Mouse (Mus musculus) lung, postnatal 10 days (tissue): ENCODE measurements around the gene Hibch.
"Not testable (repeated sequence)": the region's sequence is repeated elsewhere in the genome, so short reads cannot be mapped to it uniquely, and the experiment has no call there.

Experiments
- DNase-seq: peaks from one replicate; pipeline ENCODE4 v3.0.0; 2021

Hibch gene

DNA sequence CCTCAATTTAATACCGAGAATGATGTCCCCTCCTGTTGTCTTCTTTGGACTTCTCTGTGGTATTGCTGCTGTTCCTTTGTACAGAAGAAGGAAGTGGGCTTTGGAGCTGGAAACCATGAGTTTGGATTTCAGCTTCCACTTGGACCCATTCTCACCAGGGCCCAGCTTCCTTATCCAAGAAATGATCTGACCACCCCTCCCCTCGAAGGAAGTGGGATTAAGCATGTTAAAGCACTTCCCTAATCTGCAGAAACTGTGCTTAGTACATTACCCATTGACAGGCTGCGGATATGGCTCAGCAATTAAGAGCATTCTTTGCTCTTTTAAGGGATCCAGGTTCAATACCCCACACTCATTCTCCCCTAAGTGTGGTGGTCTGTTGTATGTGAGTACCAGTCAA lies 65.1 kb downstream of the Hibch start:
- no peak for DNase-seq

DNA sequence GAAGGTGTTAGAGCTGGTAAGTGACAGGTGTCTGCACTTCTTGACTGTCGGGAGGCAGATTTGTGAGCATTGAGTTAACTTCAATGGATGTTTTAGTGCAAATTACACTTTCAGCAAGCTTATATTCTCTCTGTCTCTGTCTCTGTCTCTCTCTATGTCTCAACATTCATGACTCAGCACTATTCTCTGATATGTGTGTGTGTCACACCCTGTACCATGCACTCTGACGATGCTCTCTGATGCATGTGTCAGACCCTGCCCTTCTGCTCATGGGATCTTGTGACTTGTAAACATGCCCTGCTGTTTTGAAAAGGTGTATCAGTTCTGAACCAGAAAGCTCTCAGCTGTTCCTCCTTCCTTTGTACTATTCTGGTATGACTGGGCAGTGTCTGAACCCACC lies 71.9 kb downstream of the Hibch start:
- no peak for DNase-seq

DNA sequence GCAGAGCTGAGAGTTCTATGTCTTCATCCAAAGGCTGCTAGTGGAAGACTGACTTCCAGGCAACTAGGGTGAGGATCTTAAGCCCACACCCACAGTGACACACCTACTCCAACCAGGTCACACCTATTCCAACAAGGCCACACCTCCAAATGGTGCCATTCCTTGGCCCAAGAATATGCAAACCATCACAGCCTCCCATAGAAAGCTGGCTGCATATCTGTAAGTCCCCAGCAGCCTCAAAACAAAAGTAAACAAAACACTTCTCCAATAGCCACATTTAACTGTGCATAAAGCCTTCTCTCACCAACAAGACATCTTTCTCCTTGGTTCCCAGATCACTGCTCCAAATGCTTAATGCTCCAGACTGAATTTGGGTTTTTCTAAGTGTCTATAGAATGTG lies 74.2 kb downstream of the Hibch start:
- not testable (repeated sequence) for DNase-seq

DNA sequence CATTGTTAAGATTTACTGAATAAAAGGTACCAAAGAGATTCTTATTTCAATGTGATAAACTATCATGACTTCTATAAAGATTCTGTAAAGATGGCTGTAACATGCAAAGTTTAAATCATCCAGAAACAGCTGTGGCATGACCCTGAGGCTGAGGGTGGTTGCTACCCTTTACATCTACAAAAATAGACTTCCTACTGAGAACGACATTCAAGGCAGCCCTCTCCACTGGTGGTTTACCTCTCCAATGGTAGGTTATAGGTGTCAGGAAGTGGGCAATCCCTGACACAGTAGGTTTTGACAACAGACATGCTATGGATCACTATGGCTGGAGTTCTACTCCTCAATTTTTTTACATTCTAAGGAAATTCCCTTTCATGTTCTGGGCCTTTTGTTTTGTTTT lies 79.8 kb downstream of the Hibch start:
- not testable (repeated sequence) for DNase-seq

DNA sequence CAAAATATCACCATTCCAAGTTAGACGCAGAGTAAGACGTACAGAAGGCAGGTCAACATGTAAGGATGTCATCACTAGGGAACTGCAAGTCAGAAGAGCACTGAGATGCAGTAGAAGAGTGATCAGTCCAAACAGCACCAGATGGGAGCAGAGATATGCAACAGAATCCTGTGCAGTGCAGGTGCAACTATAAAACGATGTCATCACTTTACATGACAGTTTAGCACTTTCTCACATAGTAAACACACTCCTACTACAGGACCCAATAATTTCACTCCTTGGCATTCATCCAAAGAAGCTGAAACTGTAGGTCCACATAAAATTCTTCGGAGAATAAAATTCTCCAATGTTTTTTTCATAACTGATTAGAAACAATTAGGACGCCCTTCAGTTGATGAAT lies 89.8 kb downstream of the Hibch start:
- DNase-seq, result no peak

DNA sequence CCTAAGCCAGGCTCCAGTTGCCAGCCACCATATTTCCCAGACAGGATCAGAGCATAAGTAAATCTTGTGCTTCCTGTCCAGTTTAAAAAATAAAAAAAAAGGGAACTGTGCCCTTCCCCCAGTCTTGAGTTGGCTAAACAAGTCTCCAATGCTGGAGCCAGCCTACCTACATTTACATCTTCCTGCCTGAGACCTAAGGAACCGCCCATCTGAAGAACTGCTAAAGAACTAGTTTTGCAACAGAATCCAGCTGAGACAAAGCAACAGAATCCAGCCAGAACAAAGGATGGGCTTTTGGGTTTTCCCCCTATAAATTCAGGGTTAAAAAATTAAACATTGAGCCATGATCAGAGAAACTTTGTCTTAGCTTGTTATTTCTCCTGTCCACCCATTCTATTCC lies 94.3 kb downstream of the Hibch start:
- DNase-seq, result no peak

- DNase-seq, result no peak
Measured at GRCm38 (mm10) chr1:52947895-52948294, 103.2 kb downstream of the Hibch start.

DNA sequence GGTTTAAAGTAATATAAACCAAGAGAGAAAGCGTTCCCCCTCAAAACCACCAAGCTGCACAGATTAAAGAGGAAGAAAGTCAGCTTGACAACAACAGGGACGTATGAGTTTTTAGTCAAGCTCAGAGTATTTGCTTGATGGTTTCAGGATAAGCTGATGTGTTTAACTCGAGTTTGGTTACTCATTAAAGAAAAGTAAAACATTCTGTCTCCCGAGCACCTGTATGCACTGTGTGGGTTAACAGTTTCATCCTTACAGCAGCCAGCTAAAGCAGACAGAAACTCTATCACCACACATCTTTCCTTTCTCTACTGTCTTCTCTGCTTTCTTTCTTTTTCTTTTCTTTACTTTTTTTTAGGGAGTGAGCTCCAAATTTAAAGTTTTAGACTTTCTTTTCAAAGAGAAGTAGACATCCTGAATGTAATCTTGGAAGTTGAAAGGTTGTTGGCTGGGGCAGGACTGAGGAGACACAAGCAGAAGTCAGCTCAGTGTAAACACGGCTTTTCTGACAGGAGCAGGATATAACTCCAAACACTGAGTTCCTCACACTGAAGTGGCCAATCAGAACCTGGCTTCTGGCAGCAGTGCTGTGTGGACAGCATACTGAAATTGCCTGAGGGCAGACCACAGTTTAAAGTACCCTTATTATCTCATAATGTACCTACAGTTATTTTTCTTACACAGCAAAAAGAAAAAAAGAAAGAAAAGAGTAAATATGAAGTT lies 106.6 kb downstream of the Hibch start:
- no peak for DNase-seq

DNA sequence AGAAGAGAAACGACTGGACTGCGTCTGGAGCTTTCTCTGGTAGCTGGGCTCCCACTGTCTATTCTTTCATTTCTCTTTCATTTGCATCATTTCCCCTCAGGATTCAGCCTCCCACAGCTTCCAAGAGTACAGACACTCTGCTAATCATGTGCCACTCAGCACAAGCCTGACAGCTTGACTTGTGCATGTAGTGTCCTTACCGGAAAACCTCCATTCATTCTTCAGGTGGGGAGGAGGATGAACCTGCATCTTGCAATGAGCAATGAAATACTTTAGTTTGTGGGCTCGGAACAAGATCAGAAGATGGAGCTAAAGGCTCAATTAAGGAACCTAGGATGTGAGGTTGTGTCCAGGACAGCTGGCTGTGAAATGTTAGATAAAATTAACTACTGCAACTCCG lies 107.4 kb downstream of the Hibch start:
- no peak for DNase-seq

GRCm38 (mm10) chr1:52952551-52953397 lies 108.0 kb downstream of the Hibch start:
- DNase-seq, result peak; percentile 34

GRCm38 (mm10) chr1:52953548-52953947 lies 108.8 kb downstream of the Hibch start:
- DNase-seq, result no peak

DNA sequence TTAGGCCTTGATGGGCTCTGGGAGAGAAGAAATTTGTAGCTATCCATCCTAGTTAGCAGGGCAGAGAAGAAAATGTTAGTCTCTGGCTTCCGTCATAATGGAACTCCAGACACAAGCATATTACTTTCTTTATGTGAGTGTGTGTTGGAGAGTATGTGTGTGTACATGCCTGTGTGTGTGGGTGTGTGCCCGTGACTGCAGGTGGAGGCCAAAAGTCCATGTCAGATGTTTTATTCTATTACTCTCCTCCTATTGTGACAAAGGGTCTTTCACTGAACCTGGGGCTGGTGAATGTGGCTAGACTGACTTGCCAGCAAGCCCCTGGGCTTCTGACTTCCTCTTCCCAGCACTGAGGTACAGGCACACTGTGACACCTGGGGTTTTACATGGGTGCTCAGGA lies 109.7 kb downstream of the Hibch start:
- DNase-seq, result no peak

- peak; percentile 55 for DNase-seq
Measured at GRCm38 (mm10) chr1:52955102-52955501, 110.4 kb downstream of the Hibch start.

- no peak for DNase-seq
Measured at GRCm38 (mm10) chr1:52956746-52957145, 112.0 kb downstream of the Hibch start.

- no peak for DNase-seq
Measured at GRCm38 (mm10) chr1:52960191-52960590, 115.5 kb downstream of the Hibch start.

DNA sequence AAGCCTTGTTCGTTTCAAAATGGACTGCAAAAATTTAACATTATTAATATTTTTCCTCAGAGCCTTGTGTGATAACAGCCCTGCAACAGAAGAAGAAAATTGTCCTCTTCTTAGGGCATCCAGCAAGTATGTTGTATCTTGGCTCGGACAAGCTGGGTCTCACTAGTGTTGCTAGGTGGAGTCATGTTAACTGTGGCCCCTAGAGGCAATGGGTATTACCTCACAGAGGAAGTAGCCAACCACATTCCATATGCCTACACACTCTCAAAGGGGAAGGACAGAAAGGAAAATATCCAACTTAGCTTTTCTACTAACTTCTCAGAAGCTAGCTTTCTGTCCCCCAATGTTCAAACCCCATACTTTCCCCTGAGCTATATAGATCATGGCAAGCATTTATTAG lies 118.4 kb downstream of the Hibch start:
- no peak for DNase-seq

GRCm38 (mm10) chr1:52964581-52964980 lies 119.9 kb downstream of the Hibch start:
- DNase-seq, result no peak
